Mouse (Mus musculus) heart, postnatal 0 days (tissue): ENCODE results near the gene Sec31a.

Experiments used
- CTCF ChIP-seq: IDR thresholded peaks from 2 replicates; pipeline ENCODE4 v1.5.1; 2016; ENCODE audit warnings: antibody characterized with exemption, control low read depth, low read depth
- EP300 ChIP-seq: IDR thresholded peaks from 2 replicates; pipeline ENCODE4 v1.6.1; 2016; ENCODE audit warnings: antibody characterized with exemption, low read depth

DNA sequence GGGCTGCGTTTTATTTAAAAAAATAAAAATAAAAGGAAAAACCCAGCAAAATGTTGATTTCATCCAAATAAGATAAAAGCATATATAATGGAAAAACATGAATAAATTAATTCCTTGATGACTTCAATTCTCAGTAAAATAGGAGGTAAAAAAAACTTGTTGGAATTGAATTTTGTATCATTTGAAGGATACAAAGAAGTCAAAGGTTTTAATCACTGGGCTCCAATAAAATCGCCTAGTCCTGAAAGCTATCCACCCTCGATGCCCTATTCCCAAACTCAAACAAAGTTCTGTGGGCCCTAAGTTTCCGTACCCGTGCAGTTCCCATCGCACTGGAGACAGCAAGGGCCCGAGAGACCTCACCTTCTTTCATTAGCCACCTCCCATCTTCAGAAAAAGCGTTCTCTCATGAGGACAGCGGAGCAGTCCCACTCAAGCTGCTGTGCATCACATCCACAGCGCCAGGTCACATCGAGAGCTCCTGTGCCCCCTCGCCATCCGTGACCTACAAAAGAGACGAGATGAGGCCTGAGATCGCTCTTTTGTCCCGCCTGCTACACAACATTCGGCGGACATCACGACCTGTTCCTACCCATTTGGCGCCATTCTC is 12.8 kb upstream of the Sec31a start:
- TF ChIP-seq EP300: no peak
- TF ChIP-seq CTCF: no peak
